Mouse (Mus musculus): ENCODE measurements around the gene Abhd6. TPM values are rescaled to one million over a fixed set of nuclear protein-coding genes. Genes with fewer than 3 reads are reported as not detected.
A peak's percentile ranks its signal among the peaks of the same experiment; 100 is the strongest.

Gene Abhd6
- polyA plus RNA-seq, 1 experiment: 38.9 TPM

DNA sequence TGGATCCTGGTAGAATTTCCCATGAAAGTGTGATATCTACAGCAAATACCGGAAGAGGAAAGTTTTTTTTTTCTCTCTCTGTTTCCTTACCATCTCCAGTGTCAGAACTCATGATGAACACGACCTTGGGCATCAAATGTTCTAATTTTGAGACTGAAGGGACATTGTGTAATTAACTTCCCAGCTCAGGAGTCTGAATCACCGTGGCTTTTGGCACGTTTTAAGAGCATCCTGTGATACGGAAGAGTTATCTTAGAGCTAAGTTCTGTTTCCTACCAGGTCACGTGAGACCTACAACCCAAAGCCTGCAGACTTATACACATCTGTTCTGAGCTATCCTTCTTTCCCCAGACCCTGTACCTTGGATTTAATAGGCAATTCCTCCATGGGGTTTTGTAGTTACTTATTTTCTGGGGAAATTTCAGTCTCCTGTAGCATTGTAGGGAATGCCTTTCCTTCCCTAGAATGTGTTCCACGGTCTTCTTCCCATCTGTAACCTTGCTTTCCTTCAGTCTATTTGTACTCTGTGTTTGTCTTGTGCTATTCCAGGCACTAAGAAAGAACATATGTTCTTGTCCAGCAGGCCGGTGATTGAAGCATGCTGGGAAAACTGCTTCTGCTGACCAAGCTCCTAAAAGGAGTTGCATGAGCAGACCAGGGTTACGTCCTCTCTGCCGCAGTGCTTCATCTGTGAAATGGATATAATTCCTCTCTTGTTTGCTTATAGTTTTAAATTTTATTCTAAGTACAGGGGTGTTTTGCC, 24.2 kb downstream of the Abhd6 start:
- Histone ChIP-seq H3K36me3 (ENCODE audit: control insufficient read depth, insufficient read depth, low read length) (no peaks in the 10 kb centered on the region), H3K4me1 (ENCODE audit: control insufficient read depth, insufficient read depth, low read length) (peaks cover 12% of the 10 kb centered on the region), H3K27me3 (replicated peaks; ENCODE audit: control insufficient read depth, insufficient read depth, low read length) (no peaks in the 10 kb centered on the region), H3K4me3 (ENCODE audit: insufficient read depth, low read depth, low read length) (no peak overlapping the region), H3K27ac (ENCODE audit: insufficient read depth, low read depth, low read length) (no peak overlapping the region; the same call in 1 of the 2 replicates)
- TF ChIP-seq POLR2A (IDR thresholded peaks at IDR 0.05; ENCODE audit: low read depth, low read length) (no peak), CTCF (conservative IDR thresholded peaks at IDR 0.05; ENCODE audit: insufficient read depth, insufficient read length, low read depth, low read length) (no peak)
- no peak for DNase-seq
- 73% methylated on average over 10 of the region's 10 CpGs for WGBS

DNA sequence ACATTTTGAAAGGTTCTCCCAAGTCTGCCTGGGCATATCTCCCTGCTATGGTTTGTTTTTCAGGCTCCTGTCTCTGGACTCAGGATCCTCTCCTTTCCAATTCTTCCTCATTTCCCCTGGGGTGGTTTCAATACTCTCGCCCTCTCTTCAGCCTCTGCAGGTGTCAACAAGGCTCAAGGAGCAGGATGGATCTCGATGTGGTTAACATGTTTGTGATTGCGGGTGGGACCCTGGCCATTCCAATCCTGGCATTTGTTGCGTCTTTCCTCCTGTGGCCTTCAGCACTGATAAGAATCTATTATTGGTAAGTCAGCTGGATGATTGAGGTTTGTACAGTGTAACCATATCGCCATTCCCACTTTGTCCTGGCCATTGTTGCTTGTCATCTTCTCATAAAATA, 25.4 kb downstream of the Abhd6 start:
- H3K36me3 ChIP-seq (ENCODE audit: control insufficient read depth, insufficient read depth, low read length): no peaks in the 10 kb centered on the region
- H3K4me1 ChIP-seq (ENCODE audit: control insufficient read depth, insufficient read depth, low read length): peaks cover 13% of the 10 kb centered on the region
- no peak overlapping the region for H3K27ac ChIP-seq (ENCODE audit: insufficient read depth, low read depth, low read length)
- WGBS: 89% methylated on average over 5 of the region's 5 CpGs
- H3K4me3 ChIP-seq (ENCODE audit: insufficient read depth, low read depth, low read length): no peak overlapping the region
- TF ChIP-seq POLR2A (IDR thresholded peaks at IDR 0.05; ENCODE audit: low read depth, low read length): no peak
- TF ChIP-seq CTCF (conservative IDR thresholded peaks at IDR 0.05; ENCODE audit: insufficient read depth, insufficient read length, low read depth, low read length): no peak
- no peaks in the 10 kb centered on the region for H3K27me3 ChIP-seq (replicated peaks; ENCODE audit: control insufficient read depth, insufficient read depth, low read length)
- no peak for DNase-seq

DNA sequence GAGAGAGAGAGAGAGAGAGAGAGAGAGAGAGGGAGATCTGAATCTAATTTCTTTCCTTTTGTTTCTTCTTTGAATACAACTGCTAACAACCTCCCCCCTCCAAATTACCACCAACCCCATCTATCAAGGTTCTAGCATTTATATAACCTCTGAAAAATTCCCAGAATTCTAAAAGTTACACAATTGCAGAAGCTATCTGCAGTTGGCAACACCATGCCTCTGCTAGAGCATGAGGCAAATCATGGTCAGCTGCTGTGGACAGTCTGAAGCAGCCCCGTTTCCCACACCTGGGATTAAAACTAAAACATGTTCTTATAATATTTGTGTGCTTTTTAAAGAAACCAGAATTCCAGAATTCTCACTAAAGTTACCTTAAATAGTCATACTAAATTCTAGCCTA, 27.1 kb downstream of the Abhd6 start:
- Histone ChIP-seq H3K36me3 (ENCODE audit: control insufficient read depth, insufficient read depth, low read length) (no peaks in the 10 kb centered on the region), H3K27ac (ENCODE audit: insufficient read depth, low read depth, low read length) (peak overlapping the region; percentile 90; the same call in 1 of the 2 replicates), H3K4me3 (ENCODE audit: insufficient read depth, low read depth, low read length) (no peak overlapping the region), H3K4me1 (ENCODE audit: control insufficient read depth, insufficient read depth, low read length) (peaks cover 13% of the 10 kb centered on the region), H3K27me3 (replicated peaks; ENCODE audit: control insufficient read depth, insufficient read depth, low read length) (no peaks in the 10 kb centered on the region)
- 89% methylated on average over 1 of the region's 1 CpGs for WGBS
- TF ChIP-seq CTCF (conservative IDR thresholded peaks at IDR 0.05; ENCODE audit: insufficient read depth, insufficient read length, low read depth, low read length): no peak
- TF ChIP-seq POLR2A (IDR thresholded peaks at IDR 0.05; ENCODE audit: low read depth, low read length): no peak
- no peak for DNase-seq

DNA sequence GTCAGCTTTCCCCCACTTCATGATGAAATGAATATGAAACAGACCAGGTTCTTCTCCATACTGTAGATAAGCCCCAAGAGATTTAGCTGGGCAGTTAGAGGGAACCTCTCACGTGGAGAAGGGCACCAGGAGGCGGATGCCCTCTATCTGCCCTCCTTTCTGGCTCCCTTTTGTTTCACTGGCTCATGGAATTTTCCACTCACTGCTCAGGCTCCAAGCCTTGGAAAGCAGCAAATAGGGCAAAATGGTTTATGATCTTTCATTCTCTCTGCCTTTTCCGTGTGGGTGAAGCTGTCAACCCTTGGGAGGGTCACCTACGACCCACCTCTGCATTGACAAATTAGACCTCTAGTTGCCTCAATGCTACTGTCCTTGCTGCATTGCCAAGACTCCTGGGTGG, 27.8 kb downstream of the Abhd6 start:
- TF ChIP-seq CTCF (conservative IDR thresholded peaks at IDR 0.05; ENCODE audit: insufficient read depth, insufficient read length, low read depth, low read length): no peak
- no peak for TF ChIP-seq POLR2A (IDR thresholded peaks at IDR 0.05; ENCODE audit: low read depth, low read length)
- Histone ChIP-seq H3K36me3 (ENCODE audit: control insufficient read depth, insufficient read depth, low read length) (no peaks in the 10 kb centered on the region), H3K27me3 (replicated peaks; ENCODE audit: control insufficient read depth, insufficient read depth, low read length) (no peaks in the 10 kb centered on the region), H3K27ac (ENCODE audit: insufficient read depth, low read depth, low read length) (peak overlapping the region; percentile 90), H3K4me3 (ENCODE audit: insufficient read depth, low read depth, low read length) (no peak overlapping the region), H3K4me1 (ENCODE audit: control insufficient read depth, insufficient read depth, low read length) (peaks cover 13% of the 10 kb centered on the region)
- WGBS: 27% methylated on average over 4 of the region's 4 CpGs
- DNase-seq: peak; percentile 78

DNA sequence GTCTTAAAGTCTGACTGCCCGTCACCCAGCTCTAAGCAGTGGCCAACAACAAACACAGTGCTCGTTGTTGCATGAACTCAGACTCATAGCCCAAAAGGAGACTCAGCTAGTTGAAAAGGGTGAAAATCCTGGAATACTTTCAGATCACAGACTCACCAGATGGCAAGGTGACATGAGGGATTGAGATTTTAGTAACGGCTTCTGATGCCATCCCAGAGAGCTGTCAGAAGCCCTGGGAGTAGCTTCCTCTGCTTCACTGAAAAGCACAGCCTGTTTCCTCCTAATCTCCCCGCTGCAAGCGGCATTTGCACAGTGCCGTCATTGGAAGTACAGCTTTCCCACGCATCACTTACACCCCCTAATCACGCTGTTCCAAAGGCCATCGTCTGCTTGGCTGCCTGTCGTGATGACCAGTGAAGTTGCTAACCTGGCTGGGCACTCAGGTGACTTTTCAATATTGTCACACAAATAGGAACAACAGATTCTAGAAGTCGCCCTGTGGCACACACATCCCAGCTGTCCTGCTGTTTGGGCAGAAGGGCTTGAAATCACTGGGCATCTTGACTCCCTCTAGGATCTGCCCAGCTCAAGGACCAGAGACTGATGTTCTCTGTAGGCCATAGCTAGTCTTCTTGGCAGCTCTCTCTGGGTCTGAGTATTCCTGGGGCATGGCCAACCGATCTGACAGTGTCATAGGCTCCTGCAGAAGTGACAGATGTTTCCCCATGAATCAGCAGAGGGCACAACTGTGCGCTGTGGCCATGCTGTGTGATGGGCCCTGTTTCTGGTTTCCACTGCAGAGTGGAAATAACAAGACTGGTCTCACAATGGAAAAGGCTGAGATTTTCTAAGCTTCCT, 29.6 kb downstream of the Abhd6 start:
- peaks cover 13% of the 10 kb centered on the region for H3K4me1 ChIP-seq (ENCODE audit: control insufficient read depth, insufficient read depth, low read length)
- no peak; the same call in 1 of the 2 replicates for TF ChIP-seq CTCF (conservative IDR thresholded peaks at IDR 0.05; ENCODE audit: insufficient read depth, insufficient read length, low read depth, low read length)
- TF ChIP-seq POLR2A (IDR thresholded peaks at IDR 0.05; ENCODE audit: low read depth, low read length): no peak
- peak; percentile 23 for DNase-seq
- no peak overlapping the region for H3K4me3 ChIP-seq (ENCODE audit: insufficient read depth, low read depth, low read length)
- no peaks in the 10 kb centered on the region for H3K27me3 ChIP-seq (replicated peaks; ENCODE audit: control insufficient read depth, insufficient read depth, low read length)
- no peaks in the 10 kb centered on the region for H3K36me3 ChIP-seq (ENCODE audit: control insufficient read depth, insufficient read depth, low read length)
- no peak overlapping the region for H3K27ac ChIP-seq (ENCODE audit: insufficient read depth, low read depth, low read length)
- 57% methylated on average over 13 of the region's 13 CpGs for WGBS

DNA sequence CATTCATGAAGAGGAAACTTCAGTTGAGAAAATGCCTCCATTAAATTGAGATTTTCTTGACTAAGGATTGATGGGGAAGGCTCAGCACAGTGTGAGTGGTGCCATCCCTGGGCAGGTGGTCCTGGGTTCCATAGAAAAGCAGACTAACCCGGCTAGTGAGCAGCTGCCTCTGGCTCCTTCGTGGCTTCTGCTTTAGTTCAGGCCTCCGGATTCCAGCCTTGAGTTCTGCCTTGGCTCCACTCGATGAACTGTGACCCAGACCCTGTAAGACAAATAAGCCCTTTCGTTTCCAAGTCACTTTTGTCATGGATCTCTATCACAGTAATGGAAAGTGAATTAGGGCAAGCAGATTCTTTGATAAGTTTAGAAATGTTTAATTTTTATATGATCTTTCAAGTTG, 31.9 kb downstream of the Abhd6 start:
- TF ChIP-seq CTCF (conservative IDR thresholded peaks at IDR 0.05; ENCODE audit: insufficient read depth, insufficient read length, low read depth, low read length): no peak
- TF ChIP-seq POLR2A (IDR thresholded peaks at IDR 0.05; ENCODE audit: low read depth, low read length): no peak
- Histone ChIP-seq H3K27me3 (replicated peaks; ENCODE audit: control insufficient read depth, insufficient read depth, low read length) (no peaks in the 10 kb centered on the region), H3K27ac (ENCODE audit: insufficient read depth, low read depth, low read length) (no peak overlapping the region), H3K4me3 (ENCODE audit: insufficient read depth, low read depth, low read length) (no peak overlapping the region), H3K4me1 (ENCODE audit: control insufficient read depth, insufficient read depth, low read length) (peaks cover 13% of the 10 kb centered on the region), H3K36me3 (ENCODE audit: control insufficient read depth, insufficient read depth, low read length) (no peaks in the 10 kb centered on the region)
- WGBS: 67% methylated on average over 5 of the region's 5 CpGs
- no peak for DNase-seq

DNA sequence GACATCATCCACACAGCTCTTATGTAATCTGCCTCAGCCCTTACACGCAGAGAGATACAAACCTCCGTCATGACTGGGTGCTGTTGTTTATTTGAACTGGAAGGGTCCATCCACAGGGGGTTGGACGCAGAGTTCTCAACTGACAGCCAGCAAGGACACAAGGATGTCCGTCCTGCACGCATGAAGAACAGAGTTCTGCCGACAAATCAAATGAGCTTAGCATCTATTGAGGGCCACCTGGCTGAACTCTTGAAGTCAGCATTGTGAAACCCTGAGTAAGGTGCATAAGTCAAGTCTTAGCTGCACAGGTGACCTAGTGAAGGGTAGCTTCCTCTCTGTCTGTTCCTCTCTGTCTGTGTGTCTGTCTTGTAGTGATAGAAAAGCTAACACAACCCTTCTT, 33.2 kb downstream of the Abhd6 start:
- H3K27me3 ChIP-seq (replicated peaks; ENCODE audit: control insufficient read depth, insufficient read depth, low read length): no peaks in the 10 kb centered on the region
- H3K4me1 ChIP-seq (ENCODE audit: control insufficient read depth, insufficient read depth, low read length): peaks cover 7% of the 10 kb centered on the region
- H3K27ac ChIP-seq (ENCODE audit: insufficient read depth, low read depth, low read length): peak overlapping the region; percentile 44; the same call in 1 of the 2 replicates
- no peak overlapping the region for H3K4me3 ChIP-seq (ENCODE audit: insufficient read depth, low read depth, low read length)
- WGBS: 81% methylated on average over 6 of the region's 6 CpGs
- TF ChIP-seq CTCF (conservative IDR thresholded peaks at IDR 0.05; ENCODE audit: insufficient read depth, insufficient read length, low read depth, low read length) (no peak), POLR2A (IDR thresholded peaks at IDR 0.05; ENCODE audit: low read depth, low read length) (no peak)
- peak; percentile 7 for DNase-seq
- H3K36me3 ChIP-seq (ENCODE audit: control insufficient read depth, insufficient read depth, low read length): no peaks in the 10 kb centered on the region

All from kidney, adult 2 months (tissue).